Mouse (Mus musculus) embryonic stem cell, embryonic (primary cell): ENCODE measurements around the gene Gm20695.

Experiments used
- CTCF ChIA-PET, 4 experiments: fragments of 300-600 bp in 2 of 4; fragments of 350-600 bp in 2 of 4; sonication (Branson Sonifier 250); formaldehyde crosslinking; loops; one replicate each; lab custom pipeline; 2022; ENCODE audit warnings: inconsistent platforms in 2 of 4; lab: Charles Lee
- POLR2A ChIA-PET, 4 experiments: fragments of 300-600 bp in 2 of 4; fragments of 350-600 bp in 2 of 4; sonication (Branson Sonifier 250); formaldehyde crosslinking; loops; one replicate each; lab custom pipeline; 2022; ENCODE audit warnings: antibody characterized with exemption in 4 of 4, inconsistent platforms in 1 of 4; lab: Charles Lee

Gm20695 gene

GRCm38 (mm10) chr16:3872216-3873047, 12.0 kb upstream of the Gm20695 start, which contains the start of gene Naa60:
Gene Naa60, plus strand, starts transcription at chr16:3872375.
- ChIA-PET CTCF (interaction anchor here in 3 of 4 experiments (0.7 to 1.9 kb wide), 10 partner anchors 11 to 616 kb away, joined by 3 to 9 read pairs (median 4); partner anchors contain the start of genes 1700037C18Rik (in 2 of the 3), Cluap1 (in 2 of the 3), Gm20695 (in 2 of the 3) and Zfp597 (in 2 of the 3)), POLR2A (interaction anchor here (0.6 to 4.7 kb wide), 55 partner anchors 9 to 1008 kb away, joined by 3 to 94 read pairs (median 5); partner anchors contain the start of genes Cluap1 (in 3 of the 4), Gm20695 (in 3 of the 4), Zfp174 (in 3 of the 4) and Zfp263 (in 3 of the 4))

GRCm38 (mm10) chr16:3876346-3876745, 8.1 kb upstream of the Gm20695 start:
- ChIA-PET POLR2A (no interaction called here), CTCF (no interaction called here)

GRCm38 (mm10) chr16:3885065-3885670, 720 bp downstream of the Gm20695 start:
- CTCF ChIA-PET = interaction anchor here in 1 of 4 experiments (1.1 kb wide), 1 partner anchor 23 kb away, joined by 3 read pairs; the partner anchor contains the start of genes 1700037C18Rik and Cluap1
- POLR2A ChIA-PET = interaction anchor here (0.6 to 2.9 kb wide), 19 partner anchors 8 to 146 kb away, joined by 3 to 94 read pairs (median 8); partner anchors contain the start of genes Naa60 (in 3 of the 4), 1700037C18Rik (in 2 of the 4), Cluap1 (in 2 of the 4) and Zfp174 (in 2 of the 4)

- ChIA-PET CTCF (interaction anchor here in 1 of 4 experiments (1.0 kb wide), 1 partner anchor 45 kb away, joined by 3 read pairs; the partner anchor contains the start of gene Zfp174), POLR2A (interaction anchor here in 3 of 4 experiments (0.6 to 2.9 kb wide), 4 partner anchors 17 to 988 kb away, joined by 3 to 15 read pairs (median 6); partner anchors contain the start of genes 1700037C18Rik (in 1 of the 3), Cluap1 (in 1 of the 3), Naa60 (in 1 of the 3) and Ubald1 (in 1 of the 3))
Measured at GRCm38 (mm10) chr16:3891621-3892295, 7.3 kb downstream of the Gm20695 start.

GRCm38 (mm10) chr16:3893739-3894138, 9.3 kb downstream of the Gm20695 start:
- CTCF ChIA-PET = no interaction called here
- POLR2A ChIA-PET = interaction anchor here in 2 of 4 experiments (0.9 to 1.7 kb wide), 5 partner anchors 9 to 110 kb away, joined by 3 to 8 read pairs (median 4); partner anchors contain the start of genes Gm20695 (in 2 of the 2), Zfp597 (in 2 of the 2), Slx4 (in 1 of the 2) and Zfp174 (in 1 of the 2)

GRCm38 (mm10) chr16:3895173-3895792, 10.8 kb downstream of the Gm20695 start:
- ChIA-PET POLR2A (interaction anchor here in 3 of 4 experiments (1.0 to 1.3 kb wide), 4 partner anchors 13 to 23 kb away, joined by 3 to 5 read pairs (median 4); partner anchors contain the start of genes 1700037C18Rik (in 2 of the 3), Cluap1 (in 2 of the 3) and Naa60 (in 2 of the 3)), CTCF (interaction anchor here in 1 of 4 experiments (1.2 kb wide), 1 partner anchor 11 kb away, joined by 3 read pairs; the partner anchor contains the start of genes Gm20695 and Zfp597)

GRCm38 (mm10) chr16:3896046-3896445, 11.6 kb downstream of the Gm20695 start:
- CTCF ChIA-PET = interaction anchor here in 1 of 4 experiments (1.2 kb wide), 1 partner anchor 12 kb away, joined by 3 read pairs; the partner anchor contains the start of genes Gm20695 and Zfp597
- POLR2A ChIA-PET = interaction anchor here in 2 of 4 experiments (1.1 to 1.2 kb wide), 2 partner anchors 12 to 24 kb away, joined by 3 to 5 read pairs; partner anchors contain the start of genes 1700037C18Rik (in 1 of the 2), Cluap1 (in 1 of the 2) and Naa60 (in 1 of the 2)

GRCm38 (mm10) chr16:3896553-3896952, 12.1 kb downstream of the Gm20695 start:
- ChIA-PET CTCF (no interaction called here), POLR2A (interaction anchor here in 2 of 4 experiments (1.1 kb wide), 2 partner anchors 11 to 24 kb away, joined by 3 read pairs; partner anchors contain the start of gene Naa60 (in 1 of the 2))

- CTCF ChIA-PET = no interaction called here
- POLR2A ChIA-PET = interaction anchor here in 3 of 4 experiments (0.5 to 2.8 kb wide), 4 partner anchors 22 to 317 kb away, joined by 3 to 19 read pairs (median 8); partner anchors contain the start of genes Gm20695 (in 1 of the 3), Naa60 (in 1 of the 3) and Zfp597 (in 1 of the 3)
Measured at GRCm38 (mm10) chr16:3907471-3907870, 23.0 kb downstream of the Gm20695 start.

- POLR2A ChIA-PET = interaction anchor here (0.5 to 2.8 kb wide), 33 partner anchors 9 to 975 kb away, joined by 3 to 21 read pairs (median 5); partner anchors contain the start of genes Gm20695 (in 3 of the 4), Naa60 (in 3 of the 4), Slx4 (in 3 of the 4) and Zfp263 (in 3 of the 4)
Measured at GRCm38 (mm10) chr16:3908537-3909111, 24.2 kb downstream of the Gm20695 start, which contains the start of the genes 1700037C18Rik and Cluap1. Gene 1700037C18Rik, minus strand, starts transcription at chr16:3908689. Gene Cluap1, plus strand, starts transcription at chr16:3908801.

GRCm38 (mm10) chr16:3909118-3909517, 24.7 kb downstream of the Gm20695 start:
- POLR2A ChIA-PET = interaction anchor here (0.7 to 2.8 kb wide), 30 partner anchors 8 to 649 kb away, joined by 3 to 21 read pairs (median 4); partner anchors contain the start of genes Slx4 (in 4 of the 4), Naa60 (in 3 of the 4), Zfp263 (in 3 of the 4) and Gm20695 (in 2 of the 4)
- CTCF ChIA-PET = interaction anchor here (0.8 to 1.5 kb wide), 13 partner anchors 9 to 359 kb away, joined by 3 to 10 read pairs (median 4); partner anchors contain the start of genes Naa60 (in 2 of the 4), Gm20695 (in 1 of the 4), Slx4 (in 1 of the 4) and Zfp174 (in 1 of the 4)

More at GRCm38 (mm10) chr16:3908537-3909111, 24.2 kb downstream of the Gm20695 start, which contains the start of the genes 1700037C18Rik and Cluap1:
- CTCF ChIA-PET = interaction anchor here (0.6 to 1.5 kb wide), 21 partner anchors 9 to 407 kb away, joined by 3 to 10 read pairs (median 4); partner anchors contain the start of genes Naa60 (in 2 of the 4), Slx4 (in 2 of the 4), Gm20695 (in 1 of the 4) and Zfp174 (in 1 of the 4)

- CTCF ChIA-PET = interaction anchor here in 2 of 4 experiments (0.5 to 1.5 kb wide), 2 partner anchors 12 to 1041 kb away, joined by 3 to 4 read pairs; partner anchors contain the start of genes 1700037C18Rik (in 1 of the 2) and Cluap1 (in 1 of the 2)
- POLR2A ChIA-PET = interaction anchor here in 1 of 4 experiments (0.6 kb wide), 1 partner anchor 495 kb away, joined by 4 read pairs; no protein-coding TSS in a partner anchor
Measured at GRCm38 (mm10) chr16:3920756-3921155, 36.3 kb downstream of the Gm20695 start.

- ChIA-PET CTCF (no interaction called here), POLR2A (interaction anchor here in 1 of 4 experiments (1.3 kb wide), 2 partner anchors 14 to 51 kb away, joined by 3 read pairs; partner anchors contain the start of gene Naa60)
Measured at GRCm38 (mm10) chr16:3923515-3923914, 39.1 kb downstream of the Gm20695 start.

GRCm38 (mm10) chr16:3923966-3924365, 39.5 kb downstream of the Gm20695 start:
- ChIA-PET POLR2A (no interaction called here), CTCF (no interaction called here)

- POLR2A ChIA-PET = interaction anchor here in 1 of 4 experiments (0.7 kb wide), 1 partner anchor 34 kb away, joined by 3 read pairs; no protein-coding TSS in a partner anchor
- CTCF ChIA-PET = no interaction called here
Measured at GRCm38 (mm10) chr16:3928582-3928981, 44.1 kb downstream of the Gm20695 start.
